Mouse (Mus musculus): ENCODE measurements at regions not wholly inside any gene's neighbourhood (a gene's known extent, or its start where the extent isn't known, plus 50 kb on each side); places are given as distances from the start of the nearest gene placed in this dataset.

- DNase-seq (ENCODE audit: low read depth, low spot score), result no peak
Measured at GRCm38 (mm10) chr6:99938949-99939348, 212.8 kb upstream of the Prok2 start.

- DNase-seq (ENCODE audit: low read depth, low spot score), result no peak
Measured at GRCm38 (mm10) chr6:99936716-99937115, 210.5 kb upstream of the Prok2 start.

GRCm38 (mm10) chr6:99935373-99935772 lies 209.2 kb upstream of the Prok2 start:
- DNase-seq (ENCODE audit: low read depth, low spot score), result no peak

GRCm38 (mm10) chr6:99934394-99934793 lies 208.2 kb upstream of the Prok2 start:
- no peak for DNase-seq (ENCODE audit: low read depth, low spot score)

GRCm38 (mm10) chr6:99933404-99933803 lies 207.2 kb upstream of the Prok2 start:
- peak; percentile 31 for DNase-seq (ENCODE audit: low read depth, low spot score)

GRCm38 (mm10) chr6:99932923-99933322 lies 206.7 kb upstream of the Prok2 start:
- DNase-seq (ENCODE audit: low read depth, low spot score), result peak; percentile 27

- DNase-seq (ENCODE audit: low read depth, low spot score), result no peak
Measured at GRCm38 (mm10) chr6:99932405-99932804, 206.2 kb upstream of the Prok2 start.

- DNase-seq (ENCODE audit: low read depth, low spot score), result no peak
Measured at GRCm38 (mm10) chr6:99931588-99931987, 205.4 kb upstream of the Prok2 start.

GRCm38 (mm10) chr6:99930316-99930715 lies 204.1 kb upstream of the Prok2 start:
- no peak for DNase-seq (ENCODE audit: low read depth, low spot score)

GRCm38 (mm10) chr6:99927933-99928555 lies 201.9 kb upstream of the Prok2 start:
- DNase-seq (ENCODE audit: low read depth, low spot score), result no peak

- DNase-seq (ENCODE audit: low read depth, low spot score), result no peak
Measured at GRCm38 (mm10) chr6:99924181-99924580, 198.0 kb upstream of the Prok2 start.

GRCm38 (mm10) chr6:99921966-99922365 lies 195.8 kb upstream of the Prok2 start:
- peak; percentile 18 for DNase-seq (ENCODE audit: low read depth, low spot score)

GRCm38 (mm10) chr6:99919816-99920562 lies 193.8 kb upstream of the Prok2 start:
- DNase-seq (ENCODE audit: low read depth, low spot score), result no peak

- DNase-seq (ENCODE audit: low read depth, low spot score), result no peak
Measured at GRCm38 (mm10) chr6:99918351-99918750, 192.2 kb upstream of the Prok2 start.

GRCm38 (mm10) chr6:99909921-99910320 lies 183.7 kb upstream of the Prok2 start:
- DNase-seq (ENCODE audit: low read depth, low spot score), result no peak

- DNase-seq (ENCODE audit: low read depth, low spot score), result no peak
Measured at GRCm38 (mm10) chr6:99909459-99909858, 183.3 kb upstream of the Prok2 start.

- DNase-seq (ENCODE audit: low read depth, low spot score), result no peak
Measured at GRCm38 (mm10) chr6:99908066-99908465, 181.9 kb upstream of the Prok2 start.

GRCm38 (mm10) chr6:99905194-99905593 lies 179.0 kb upstream of the Prok2 start:
- DNase-seq (ENCODE audit: low read depth, low spot score), result no peak

GRCm38 (mm10) chr6:99904607-99905006 lies 178.4 kb upstream of the Prok2 start:
- no peak for DNase-seq (ENCODE audit: low read depth, low spot score)

- DNase-seq (ENCODE audit: low read depth, low spot score), result peak; percentile 50
Measured at GRCm38 (mm10) chr6:99904044-99904443, 177.9 kb upstream of the Prok2 start.

GRCm38 (mm10) chr6:99901564-99901963 lies 175.4 kb upstream of the Prok2 start:
- no peak for DNase-seq (ENCODE audit: low read depth, low spot score)

GRCm38 (mm10) chr6:99901146-99901545 lies 175.0 kb upstream of the Prok2 start:
- DNase-seq (ENCODE audit: low read depth, low spot score), result no peak

- DNase-seq (ENCODE audit: low read depth, low spot score), result no peak
Measured at GRCm38 (mm10) chr6:99899704-99900103, 173.5 kb upstream of the Prok2 start.

Data from R1 (cell line).